Mouse (Mus musculus) layer of hippocampus, adult 9-11 months (tissue): ENCODE results near the gene Zdhhc6.

Experiments
- DNase-seq: peaks from one replicate; pipeline ENCODE4 v3.0.0; 2022

The Zdhhc6 gene

GRCm38 (mm10) chr19:55254513-55255016 is 61.3 kb downstream of the Zdhhc6 start:
- DNase-seq = peak; percentile 45

GRCm38 (mm10) chr19:55253570-55254441 is 62.0 kb downstream of the Zdhhc6 start:
- DNase-seq = peak; percentile 47

GRCm38 (mm10) chr19:55253239-55253569 is 62.6 kb downstream of the Zdhhc6 start:
- no peak for DNase-seq

GRCm38 (mm10) chr19:55251383-55252124 is 64.3 kb downstream of the Zdhhc6 start, which contains the start of gene Acsl5:
Gene Acsl5, plus strand, starts transcription at chr19:55251938.
- DNase-seq = no peak

GRCm38 (mm10) chr19:55250451-55250850 is 65.4 kb downstream of the Zdhhc6 start:
- no peak for DNase-seq

- DNase-seq = no peak
Measured at GRCm38 (mm10) chr19:55247991-55248520, 67.8 kb downstream of the Zdhhc6 start.

- DNase-seq = no peak
Measured at GRCm38 (mm10) chr19:55247563-55247962, 68.3 kb downstream of the Zdhhc6 start.

- peak; percentile 71 for DNase-seq
Measured at GRCm38 (mm10) chr19:55244791-55245231, 71.0 kb downstream of the Zdhhc6 start.

- no peak for DNase-seq
Measured at GRCm38 (mm10) chr19:55241186-55241645, 74.6 kb downstream of the Zdhhc6 start, which contains the start of gene Gucy2g. Gene Gucy2g, minus strand, starts transcription at chr19:55241236.

- no peak for DNase-seq
Measured at GRCm38 (mm10) chr19:55239766-55240426, 75.9 kb downstream of the Zdhhc6 start.

- DNase-seq = peak; percentile 22
Measured at GRCm38 (mm10) chr19:55236564-55236963, 79.3 kb downstream of the Zdhhc6 start.

GRCm38 (mm10) chr19:55236026-55236425 is 79.8 kb downstream of the Zdhhc6 start:
- DNase-seq = no peak

- DNase-seq = no peak
Measured at GRCm38 (mm10) chr19:55232136-55232535, 83.7 kb downstream of the Zdhhc6 start.

- DNase-seq = no peak
Measured at GRCm38 (mm10) chr19:55231081-55231480, 84.8 kb downstream of the Zdhhc6 start.

GRCm38 (mm10) chr19:55227135-55227534 is 88.7 kb downstream of the Zdhhc6 start:
- DNase-seq = no peak

- DNase-seq = no peak
Measured at GRCm38 (mm10) chr19:55226621-55227020, 89.2 kb downstream of the Zdhhc6 start.

GRCm38 (mm10) chr19:55222268-55222667 is 93.6 kb downstream of the Zdhhc6 start:
- no peak for DNase-seq
